Mouse (Mus musculus) MEL (cell line): ENCODE data around the gene Akap13. TPM values are rescaled to one million over a fixed set of nuclear protein-coding genes. Genes with fewer than 3 reads are reported as not detected.

Source experiments
- DNase-seq: peaks from one replicate; pipeline ENCODE4 v3.0.0; 2011; ENCODE audit warnings: low read depth, low spot score
- H3K27ac ChIP-seq: 2 replicates; pipeline ENCODE4 v1.5.1; 2012; ENCODE audit warnings: low read depth, mild to moderate bottlenecking, control low read depth, low read length, moderate library complexity; ENCODE audit not compliant: control insufficient read depth
- H3K27me3 ChIP-seq, 2 experiments: fragments of 150-350 bp in 1 of 2; sonication (generic) in 1 of 2; 2 replicates each; pipeline ENCODE4 v1.6.1; 2012; ENCODE audit warnings: low read length in 2 of 2, mild to moderate bottlenecking in 2 of 2, improper control_type of control experiment in 1 of 2, moderate library complexity in 1 of 2; ENCODE audit not compliant: insufficient read depth in 2 of 2, control insufficient read depth in 1 of 2
- H3K36me3 ChIP-seq, 2 experiments: 2 replicates each; pipeline ENCODE4 v1.6.1; 2012 to 2014; ENCODE audit warnings: low read length in 2 of 2, improper control_type of control experiment in 1 of 2, inconsistent platforms in 1 of 2, mild to moderate bottlenecking in 1 of 2; ENCODE audit not compliant: insufficient read depth in 2 of 2, control insufficient read depth in 1 of 2
- H3K4me1 ChIP-seq, 2 experiments: fragments of 150-350 bp in 1 of 2; sonication (generic) in 1 of 2; 2 replicates each; pipeline ENCODE4 v1.6.1; 2012; ENCODE audit warnings: low read length in 2 of 2, improper control_type of control experiment in 1 of 2, mild to moderate bottlenecking in 1 of 2; ENCODE audit not compliant: insufficient read depth in 2 of 2, control insufficient read depth in 1 of 2
- H3K4me3 ChIP-seq, 2 experiments: fragments of 150-350 bp in 1 of 2; sonication (generic) in 1 of 2; 2 replicates each; pipeline ENCODE4 v1.5.1; 2012; ENCODE audit warnings: low read depth in 2 of 2, low read length in 2 of 2, mild to moderate bottlenecking in 2 of 2, moderate library complexity in 2 of 2, control low read depth in 1 of 2, improper control_type of control experiment in 1 of 2; ENCODE audit not compliant: control insufficient read depth in 1 of 2, insufficient read depth in 1 of 2
- H3K79me2 ChIP-seq: 2 replicates; pipeline ENCODE4 v1.6.1; 2012; ENCODE audit warnings: mild to moderate bottlenecking, low read length, moderate library complexity; ENCODE audit not compliant: control insufficient read depth, poor library complexity, insufficient read depth
- H3K9ac ChIP-seq: 2 replicates; pipeline ENCODE4 v1.6.1; 2012; ENCODE audit warnings: low read depth, mild to moderate bottlenecking, control low read depth, low read length, moderate library complexity; ENCODE audit not compliant: control insufficient read depth, poor library complexity, severe bottlenecking
- H3K9me3 ChIP-seq: fragments of 150-350 bp; sonication (generic); replicated peaks from 2 replicates; pipeline ENCODE4 v1.6.1; 2012; ENCODE audit warnings: mild to moderate bottlenecking, low read length, improper control_type of control experiment, moderate library complexity; ENCODE audit not compliant: insufficient read depth
- CHD1 ChIP-seq: IDR thresholded peaks from 2 replicates; pipeline ENCODE4 v1.6.1; 2012; ENCODE audit warnings: low read depth, mild to moderate bottlenecking, inconsistent platforms, low read length, improper control_type of control experiment
- CHD2 ChIP-seq: IDR thresholded peaks from 2 replicates; pipeline ENCODE4 v1.6.1; 2011; ENCODE audit warnings: low read length, improper control_type of control experiment
- E2F4 ChIP-seq: IDR thresholded peaks from 2 replicates; pipeline ENCODE4 v1.6.1; 2011; ENCODE audit warnings: low read depth, low read length, improper control_type of control experiment, borderline replicate concordance
- ELF1 ChIP-seq: IDR thresholded peaks from 2 replicates; pipeline ENCODE4 v1.6.1; 2014; ENCODE audit warnings: low read depth, mild to moderate bottlenecking, inconsistent platforms, low read length, improper control_type of control experiment, moderate library complexity
- EP300 ChIP-seq, 2 experiments: IDR thresholded peaks; 2 replicates each; pipeline ENCODE4 v1.6.1; 2011; ENCODE audit warnings: improper control_type of control experiment in 2 of 2, low read length in 2 of 2, low read depth in 1 of 2, mild to moderate bottlenecking in 1 of 2
- ETS1 ChIP-seq: IDR thresholded peaks from 2 replicates; pipeline ENCODE4 v1.6.1; 2012; ENCODE audit warnings: low read depth, mild to moderate bottlenecking, inconsistent platforms, low read length, improper control_type of control experiment, moderate library complexity
- GABPA ChIP-seq: IDR thresholded peaks from 2 replicates; pipeline ENCODE4 v1.6.1; 2012; ENCODE audit warnings: low read depth, mild to moderate bottlenecking, inconsistent platforms, low read length, improper control_type of control experiment, moderate library complexity
- HCFC1 ChIP-seq: IDR thresholded peaks from 2 replicates; pipeline ENCODE4 v1.6.1; 2012; ENCODE audit warnings: low read depth, mild to moderate bottlenecking, inconsistent platforms, low read length, improper control_type of control experiment, moderate library complexity
- MAX ChIP-seq: IDR thresholded peaks from 2 replicates; pipeline ENCODE4 v1.6.1; 2011; ENCODE audit warnings: low read length, improper control_type of control experiment
- MAZ ChIP-seq: IDR thresholded peaks from 2 replicates; pipeline ENCODE4 v1.6.1; 2012; ENCODE audit warnings: low read depth, mild to moderate bottlenecking, inconsistent platforms, low read length, improper control_type of control experiment
- MXI1 ChIP-seq: IDR thresholded peaks from 2 replicates; pipeline ENCODE4 v1.6.1; 2011; ENCODE audit warnings: mild to moderate bottlenecking, low read depth, low read length, improper control_type of control experiment
- NELFE ChIP-seq: IDR thresholded peaks from 2 replicates; pipeline ENCODE4 v1.6.1; 2011; ENCODE audit warnings: low read depth, low read length, improper control_type of control experiment
- NRF1 ChIP-seq: IDR thresholded peaks from 2 replicates; pipeline ENCODE4 v1.6.1; 2014; ENCODE audit warnings: low read depth, mild to moderate bottlenecking, inconsistent platforms, low read length, improper control_type of control experiment, moderate library complexity; ENCODE audit not compliant: poor library complexity, insufficient read depth, severe bottlenecking
- POLR2A ChIP-seq, 2 experiments: IDR thresholded peaks; 2 replicates each; pipeline ENCODE4 v1.6.1; 2011 to 2012; ENCODE audit warnings: low read length in 2 of 2, mild to moderate bottlenecking in 2 of 2, control low read depth in 1 of 2, improper control_type of control experiment in 1 of 2, low read depth in 1 of 2, moderate library complexity in 1 of 2; ENCODE audit not compliant: control insufficient read depth in 1 of 2, insufficient read depth in 1 of 2, poor library complexity in 1 of 2
- POLR2AphosphoS2 ChIP-seq: IDR thresholded peaks from 2 replicates; pipeline ENCODE4 v1.6.1; 2011; ENCODE audit warnings: low read length, improper control_type of control experiment
- RAD21 ChIP-seq: IDR thresholded peaks from 2 replicates; pipeline ENCODE4 v1.6.1; 2011; ENCODE audit warnings: mild to moderate bottlenecking, low read depth, low read length, improper control_type of control experiment
- SIN3A ChIP-seq: IDR thresholded peaks from 2 replicates; pipeline ENCODE4 v1.6.1; 2012; ENCODE audit warnings: low read length, improper control_type of control experiment, inconsistent platforms
- SMC3 ChIP-seq: IDR thresholded peaks from 2 replicates; pipeline ENCODE4 v1.6.1; 2011; ENCODE audit warnings: low read depth, low read length, improper control_type of control experiment
- TAL1 ChIP-seq: IDR thresholded peaks from 2 replicates; pipeline ENCODE4 v1.6.1; 2012; ENCODE audit warnings: mild to moderate bottlenecking, inconsistent platforms, low read length, moderate library complexity, mixed read lengths
- TBP ChIP-seq: IDR thresholded peaks from 2 replicates; pipeline ENCODE4 v1.8.0; 2011; ENCODE audit warnings: low read depth, low read length, improper control_type of control experiment
- TCF12 ChIP-seq: IDR thresholded peaks from 2 replicates; pipeline ENCODE4 v1.6.1; 2014; ENCODE audit warnings: low read depth, mild to moderate bottlenecking, inconsistent platforms, low read length, improper control_type of control experiment, moderate library complexity
- USF1 ChIP-seq: IDR thresholded peaks from 2 replicates; pipeline ENCODE4 v1.6.1; 2014; ENCODE audit warnings: low read depth, mild to moderate bottlenecking, inconsistent platforms, low read length, improper control_type of control experiment, moderate library complexity
- ZC3H11A ChIP-seq: IDR thresholded peaks from 2 replicates; pipeline ENCODE4 v1.6.1; 2012; ENCODE audit warnings: low read depth, mild to moderate bottlenecking, inconsistent platforms, low read length, improper control_type of control experiment
- ZKSCAN1 ChIP-seq: IDR thresholded peaks from 2 replicates; pipeline ENCODE4 v1.6.1; 2012; ENCODE audit warnings: low read depth, mild to moderate bottlenecking, inconsistent platforms, low read length, improper control_type of control experiment, moderate library complexity
- ZMIZ1 ChIP-seq: IDR thresholded peaks from 2 replicates; pipeline ENCODE4 v1.6.1; 2012; ENCODE audit warnings: low read depth, mild to moderate bottlenecking, inconsistent platforms, low read length, improper control_type of control experiment, moderate library complexity
- polyA plus RNA-seq, 2 experiments: library from polyadenylated mRNA; stranded (reverse) in 1 of 2; unstranded in 1 of 2; fragments of >175 nt in 1 of 2; fragments of >200 nt in 1 of 2; gene quantifications; 2 replicates each; pipeline versions ENCODE4 v1.2.1 to v1.2.4; 2012; ENCODE audit warnings: low replicate concordance in 2 of 2, low read depth in 1 of 2; ENCODE audit not compliant: insufficient read length in 2 of 2, insufficient read depth in 1 of 2, missing spikeins in 1 of 2
- total RNA-seq: library from RNA; depleted of rRNA; stranded (reverse); fragments of 300-350 nt; gene quantifications from 2 replicates; pipeline ENCODE4 v1.2.3, GENCODE M21; 2012; rRNA removed

Gene Akap13
- total RNA-seq (4.5 and 4.8 TPM in 2 replicates), polyA plus RNA-seq (1 to 10 TPM in 1 of 2 experiments, not detected in 1; 4.1 TPM)

DNA sequence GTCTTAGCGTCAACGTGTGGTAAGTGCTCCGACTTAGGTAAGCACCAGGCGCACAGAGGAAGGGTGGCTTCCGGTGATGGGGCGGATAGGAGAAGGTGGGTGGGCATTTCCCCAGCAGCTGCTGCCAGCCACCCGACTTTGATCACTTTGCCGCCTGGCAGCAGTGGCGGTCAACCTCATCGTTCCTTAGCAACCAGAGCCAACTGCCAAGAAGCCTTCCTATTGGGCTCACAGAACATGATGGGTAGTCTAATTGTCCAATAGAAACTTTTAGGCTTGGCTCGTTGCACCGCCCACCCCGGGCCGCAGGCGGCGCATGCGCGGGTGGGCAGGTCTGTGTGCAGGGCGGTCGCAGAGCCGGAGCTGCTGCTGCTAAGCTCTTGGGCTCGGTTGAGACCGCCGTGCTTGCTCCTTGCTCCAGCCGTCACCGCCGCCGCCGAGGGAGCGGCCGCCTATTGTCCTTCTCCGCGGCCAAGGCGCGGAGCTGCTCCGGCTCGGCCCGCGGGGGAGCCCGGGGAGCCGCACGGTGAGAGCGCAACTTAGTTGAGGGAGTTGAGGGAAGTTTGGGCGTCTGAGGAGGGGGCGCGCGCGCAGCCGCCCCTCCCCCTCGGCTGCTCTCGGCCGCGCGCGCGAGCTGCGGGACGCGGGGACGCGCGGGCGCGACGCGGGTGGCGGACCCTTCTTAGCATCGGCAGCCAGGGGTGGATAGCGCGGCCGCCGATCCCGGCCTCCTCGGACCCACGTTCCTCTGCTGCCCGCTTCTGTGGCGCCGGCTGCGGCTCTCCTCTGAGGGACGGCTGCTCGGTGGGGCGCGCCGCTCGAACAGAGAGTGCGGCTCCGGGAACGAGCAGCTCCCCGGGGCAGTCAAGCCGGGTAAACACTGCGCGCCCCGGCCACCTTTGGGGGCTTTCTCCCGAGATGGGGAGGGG lies at the start of gene Akap13:
TSS of gene Akap13 (plus strand) at position 312 of the 929 bp plus-strand sequence.
- peak; percentile 97 for DNase-seq
- TF ChIP-seq TCF12 (peak; percentile 64), POLR2AphosphoS2 (peak; percentile 31; the same call in 1 of the 2 replicates), E2F4 (no peak), TBP (peak; percentile 63; the same call in 1 of the 2 replicates), MXI1 (peak; percentile 48; the same call in 1 of the 2 replicates), ZMIZ1 (0 out of 2 replicates have a peak, but pooled peaks have one; percentile 68), RAD21 (no peak), NELFE (peak; percentile 73), USF1 (no peak), POLR2A (IDR thresholded peaks at IDR 0.05; ENCODE audit: control insufficient read depth in 1 of 2, insufficient read depth in 1 of 2, low read depth in 1 of 2, low read length in 2 of 2, poor library complexity in 1 of 2) (peak; percentile 71 to 88), CHD1 (no peak), SMC3 (no peak), SIN3A (no peak; the same call in 1 of the 2 replicates), HCFC1 (peak; percentile 31; the same call in 1 of the 2 replicates), GABPA (no peak), CHD2 (peak; percentile 67), TAL1 (no peak), ZC3H11A (no peak), ETS1 (no peak; the same call in 1 of the 2 replicates), ELF1 (0 out of 2 replicates have a peak, but pooled peaks have one; percentile 8), NRF1 (peak; percentile 96), EP300 (IDR thresholded peaks at IDR 0.05; ENCODE audit: low read depth in 1 of 2, low read length in 2 of 2) (no peak), ZKSCAN1 (no peak), MAZ (0 out of 2 replicates have a peak, but pooled peaks have one; percentile 52), MAX (0 out of 2 replicates have a peak, but pooled peaks have one; percentile 36)
- H3K27ac ChIP-seq: peak within 1 kb of the TSS; percentile 67

More for the DNA sequence above, at the start of gene Akap13:
- peak within 1 kb of the TSS; percentile 85 to 93 for H3K4me3 ChIP-seq
- no peaks in the 10 kb centered on the region for H3K9me3 ChIP-seq
- H3K27me3 ChIP-seq: no peaks in the 10 kb centered on the region
- H3K79me2 ChIP-seq: peaks cover 2% of the 10 kb centered on the region; the same call in 1 of the 2 replicates
- H3K9ac ChIP-seq: peak within 1 kb of the TSS; percentile 85
- peaks cover 4 to 6% of the 10 kb centered on the region in 2 experiments; a peak in 3 of 4 replicates for H3K4me1 ChIP-seq
- H3K36me3 ChIP-seq: peaks cover 0 to 4% of the 10 kb centered on the region in 2 experiments; a peak in 2 of 4 replicates
